Mouse (Mus musculus): ENCODE data around the gene Dppa5a. TPM values are rescaled to one million over a fixed set of nuclear protein-coding genes. Genes with fewer than 3 reads are reported as not detected.
"Not testable (repeated sequence)": the region's sequence is repeated elsewhere in the genome, so short reads cannot be mapped to it uniquely, and the experiment has no call there.

The Dppa5a gene
- polyA plus RNA-seq (2012; ENCODE audit: insufficient read depth, low replicate concordance): not detected in 2 replicates

- not testable (repeated sequence) for H3K9me3 ChIP-seq; H3K27me3 ChIP-seq (replicated peaks); H3K36me3 ChIP-seq (replicated peaks; ENCODE audit: low read length); H3K4me3 ChIP-seq (replicated peaks)
- peaks cover 17% of the 10 kb centered on the region for H3K4me1 ChIP-seq
Observed at GRCm38 (mm10) chr9:78367959-78368358, at the start of gene Dppa5a. TSS of gene Dppa5a (minus strand) at chr9:78368177.

GRCm38 (mm10) chr9:78401596-78401995 is 33.6 kb upstream of the Dppa5a start:
- TF ChIP-seq FLI1 (IDR thresholded peaks at IDR 0.05; ENCODE audit: low read length) (no peak), GATA1 (IDR thresholded peaks at IDR 0.05; ENCODE audit: borderline replicate concordance, low read length) (no peak)

GRCm38 (mm10) chr9:78400570-78400969 is 32.6 kb upstream of the Dppa5a start:
- TF ChIP-seq FLI1 (IDR thresholded peaks at IDR 0.05; ENCODE audit: low read length) (no peak), GATA1 (IDR thresholded peaks at IDR 0.05; ENCODE audit: borderline replicate concordance, low read length) (no peak)
- Histone ChIP-seq H3K9me3 (peaks cover 2% of the 10 kb centered on the region), H3K4me1 (peaks cover 8% of the 10 kb centered on the region), H3K36me3 (replicated peaks; ENCODE audit: low read length) (no peaks in the 10 kb centered on the region), H3K4me3 (replicated peaks) (no peak overlapping the region), H3K27me3 (replicated peaks) (peaks cover 31% of the 10 kb centered on the region)

More at GRCm38 (mm10) chr9:78401596-78401995, 33.6 kb upstream of the Dppa5a start:
- no peaks in the 10 kb centered on the region for H3K4me1 ChIP-seq
- H3K36me3 ChIP-seq (replicated peaks; ENCODE audit: low read length): no peaks in the 10 kb centered on the region
- H3K27me3 ChIP-seq (replicated peaks): peaks cover 24% of the 10 kb centered on the region
- H3K9me3 ChIP-seq: no peaks in the 10 kb centered on the region
- H3K4me3 ChIP-seq (replicated peaks): no peak overlapping the region

GRCm38 (mm10) chr9:78396517-78396916 is 28.5 kb upstream of the Dppa5a start:
- H3K4me1 ChIP-seq: peaks cover 10% of the 10 kb centered on the region
- H3K9me3 ChIP-seq: peaks cover 18% of the 10 kb centered on the region
- H3K27me3 ChIP-seq (replicated peaks): peaks cover 59% of the 10 kb centered on the region
- no peaks in the 10 kb centered on the region for H3K36me3 ChIP-seq (replicated peaks; ENCODE audit: low read length)
- TF ChIP-seq FLI1 (IDR thresholded peaks at IDR 0.05; ENCODE audit: low read length): no peak
- no peak for TF ChIP-seq GATA1 (IDR thresholded peaks at IDR 0.05; ENCODE audit: borderline replicate concordance, low read length)
- H3K4me3 ChIP-seq (replicated peaks): no peak overlapping the region

GRCm38 (mm10) chr9:78395630-78396351 is 27.8 kb upstream of the Dppa5a start, which contains the start of gene Ddx43:
TSS of gene Ddx43 (plus strand) at chr9:78395777.
- Histone ChIP-seq H3K36me3 (replicated peaks; ENCODE audit: low read length) (no peaks in the 10 kb centered on the region), H3K27me3 (replicated peaks) (peaks cover 65% of the 10 kb centered on the region), H3K4me3 (replicated peaks) (peak within 1 kb of the TSS; percentile 88), H3K4me1 (peaks cover 10% of the 10 kb centered on the region), H3K9me3 (peaks cover 18% of the 10 kb centered on the region)
- TF ChIP-seq FLI1 (IDR thresholded peaks at IDR 0.05; ENCODE audit: low read length): no peak
- TF ChIP-seq GATA1 (IDR thresholded peaks at IDR 0.05; ENCODE audit: borderline replicate concordance, low read length): no peak

GRCm38 (mm10) chr9:78395244-78395629 is 27.3 kb upstream of the Dppa5a start:
- Histone ChIP-seq H3K36me3 (replicated peaks; ENCODE audit: low read length) (no peaks in the 10 kb centered on the region), H3K27me3 (replicated peaks) (peaks cover 66% of the 10 kb centered on the region)

GRCm38 (mm10) chr9:78394602-78395001 is 26.6 kb upstream of the Dppa5a start:
- H3K4me3 ChIP-seq (replicated peaks): no peak overlapping the region
- H3K27me3 ChIP-seq (replicated peaks): peaks cover 69% of the 10 kb centered on the region
- no peaks in the 10 kb centered on the region for H3K36me3 ChIP-seq (replicated peaks; ENCODE audit: low read length)
- peaks cover 10% of the 10 kb centered on the region for H3K4me1 ChIP-seq
- peaks cover 18% of the 10 kb centered on the region for H3K9me3 ChIP-seq
- TF ChIP-seq GATA1 (IDR thresholded peaks at IDR 0.05; ENCODE audit: borderline replicate concordance, low read length) (no peak), FLI1 (IDR thresholded peaks at IDR 0.05; ENCODE audit: low read length) (no peak)

More at GRCm38 (mm10) chr9:78395244-78395629, 27.3 kb upstream of the Dppa5a start:
- H3K4me3 ChIP-seq (replicated peaks): peak overlapping the region; percentile 88
- H3K4me1 ChIP-seq: peaks cover 10% of the 10 kb centered on the region
- TF ChIP-seq FLI1 (IDR thresholded peaks at IDR 0.05; ENCODE audit: low read length) (no peak), GATA1 (IDR thresholded peaks at IDR 0.05; ENCODE audit: borderline replicate concordance, low read length) (no peak)
- H3K9me3 ChIP-seq: peaks cover 18% of the 10 kb centered on the region

- Histone ChIP-seq H3K27me3 (replicated peaks) (peaks cover 62% of the 10 kb centered on the region), H3K9me3 (peaks cover 18% of the 10 kb centered on the region), H3K4me1 (peaks cover 10% of the 10 kb centered on the region), H3K4me3 (replicated peaks) (no peak overlapping the region), H3K36me3 (replicated peaks; ENCODE audit: low read length) (no peaks in the 10 kb centered on the region)
- TF ChIP-seq GATA1 (IDR thresholded peaks at IDR 0.05; ENCODE audit: borderline replicate concordance, low read length) (no peak), FLI1 (IDR thresholded peaks at IDR 0.05; ENCODE audit: low read length) (no peak)
Observed at GRCm38 (mm10) chr9:78393741-78394140, 25.8 kb upstream of the Dppa5a start.

- H3K4me3 ChIP-seq (replicated peaks): no peak overlapping the region
- no peak for TF ChIP-seq FLI1 (IDR thresholded peaks at IDR 0.05; ENCODE audit: low read length)
- no peak for TF ChIP-seq GATA1 (IDR thresholded peaks at IDR 0.05; ENCODE audit: borderline replicate concordance, low read length)
- H3K27me3 ChIP-seq (replicated peaks): peaks cover 41% of the 10 kb centered on the region
- no peaks in the 10 kb centered on the region for H3K36me3 ChIP-seq (replicated peaks; ENCODE audit: low read length)
- H3K9me3 ChIP-seq: peaks cover 15% of the 10 kb centered on the region; the same call in 1 of the 2 replicates
- H3K4me1 ChIP-seq: no peaks in the 10 kb centered on the region; the same call in 1 of the 2 replicates
Observed at GRCm38 (mm10) chr9:78389981-78390380, 22.0 kb upstream of the Dppa5a start.

GRCm38 (mm10) chr9:78386947-78387346 is 19.0 kb upstream of the Dppa5a start:
- Histone ChIP-seq H3K9me3 (peaks cover 5% of the 10 kb centered on the region; the same call in 1 of the 2 replicates), H3K4me3 (replicated peaks) (no peak overlapping the region), H3K27me3 (replicated peaks) (peaks cover 23% of the 10 kb centered on the region), H3K36me3 (replicated peaks; ENCODE audit: low read length) (no peaks in the 10 kb centered on the region), H3K4me1 (no peaks in the 10 kb centered on the region; the same call in 1 of the 2 replicates)
- no peak for TF ChIP-seq FLI1 (IDR thresholded peaks at IDR 0.05; ENCODE audit: low read length)
- TF ChIP-seq GATA1 (IDR thresholded peaks at IDR 0.05; ENCODE audit: borderline replicate concordance, low read length): no peak
